Mouse (Mus musculus) embryo, embryonic 10.5 days (tissue): Measurements from ENCODE around the gene Cfb.
A peak's percentile ranks its signal among the peaks of the same experiment; 100 is the strongest.

Experiments
- DNase-seq: peaks from one replicate; pipeline ENCODE4 v3.0.0-alpha.2; 2015; ENCODE audit warnings: low spot score

The Cfb gene

GRCm38 (mm10) chr17:34884704-34885103, 22.4 kb upstream of the Cfb start:
- DNase-seq, result no peak

GRCm38 (mm10) chr17:34883332-34883731, 21.0 kb upstream of the Cfb start:
- DNase-seq, result no peak

GRCm38 (mm10) chr17:34881683-34882310, 19.5 kb upstream of the Cfb start, which contains the start of gene Gm20547:
Gm20547 (minus strand) TSS chr17:34882042.
- no peak for DNase-seq

- DNase-seq, result no peak
Measured at GRCm38 (mm10) chr17:34881166-34881565, 18.8 kb upstream of the Cfb start.

- no peak for DNase-seq
Measured at GRCm38 (mm10) chr17:34879336-34879879, 17.1 kb upstream of the Cfb start, which contains the start of gene Zbtb12. Zbtb12 (plus strand) TSS chr17:34879483.

GRCm38 (mm10) chr17:34874321-34874720, 12.0 kb upstream of the Cfb start:
- no peak for DNase-seq

- no peak for DNase-seq
Measured at GRCm38 (mm10) chr17:34865981-34866380, 3.7 kb upstream of the Cfb start.

- DNase-seq, result no peak
Measured at GRCm38 (mm10) chr17:34861704-34862415, 458 bp downstream of the Cfb start.

- DNase-seq, result no peak
Measured at GRCm38 (mm10) chr17:34860514-34860913, 1.8 kb downstream of the Cfb start.

- DNase-seq, result no peak
Measured at GRCm38 (mm10) chr17:34858670-34859069, 3.6 kb downstream of the Cfb start.

- DNase-seq, result peak; percentile 75
Measured at GRCm38 (mm10) chr17:34855825-34856224, 6.5 kb downstream of the Cfb start.

- no peak for DNase-seq
Measured at GRCm38 (mm10) chr17:34854761-34855160, 7.6 kb downstream of the Cfb start.

GRCm38 (mm10) chr17:34853511-34853910, 8.8 kb downstream of the Cfb start:
- DNase-seq, result no peak

- DNase-seq, result no peak
Measured at GRCm38 (mm10) chr17:34850517-34851125, 11.7 kb downstream of the Cfb start.

GRCm38 (mm10) chr17:34849722-34850516, 12.4 kb downstream of the Cfb start, which contains the start of the genes Skiv2l and Nelfe:
Skiv2l (minus strand) TSS chr17:34850210.
Nelfe (plus strand) TSS chr17:34850391.
- peak; percentile 98 for DNase-seq

- DNase-seq, result no peak
Measured at GRCm38 (mm10) chr17:34847615-34848014, 14.7 kb downstream of the Cfb start.

- DNase-seq, result no peak
Measured at GRCm38 (mm10) chr17:34847192-34847591, 15.1 kb downstream of the Cfb start.

- no peak for DNase-seq
Measured at GRCm38 (mm10) chr17:34844884-34845283, 17.4 kb downstream of the Cfb start.

GRCm38 (mm10) chr17:34840736-34841307, 21.5 kb downstream of the Cfb start:
- no peak for DNase-seq

- no peak for DNase-seq
Measured at GRCm38 (mm10) chr17:34838785-34839184, 23.5 kb downstream of the Cfb start.
